19 mouse cellular contexts compared by ENCODE assay signal in genomic region chr9:78013813-78014212, GRCm38 (mm10). TPM values are rescaled to one million over a fixed set of nuclear protein-coding genes. Genes with fewer than 3 reads are reported as not detected.
DNase-seq lines count a peak whose midpoint lies in the region; ATAC-seq and TF ChIP-seq lines count a peak whose summit lies in the region.
"Had no signal": no experiment of that assay in that cellular context is flagged by ENCODE, and none has a peak within 500 bp of the region (broad histone marks: within the 10 kb centered on the region; RNA-seq: fewer than 3 reads in every experiment).

No protein-coding gene starts in this region.

- no peak for ATAC-seq in forebrain, postnatal 0 days
- no peak for ATAC-seq in forebrain, embryonic 15.5 days (replicated peaks)

- no peak for DNase-seq in forebrain, postnatal 0 days
- DNase-seq in liver, adult 2 months (ENCODE audit: extremely low read depth, low read depth, low spot score): peak; percentile 87
- DNase-seq in liver (no peak), CH12.LX (ENCODE audit: extremely low read depth) (no peak)
- no peak for DNase-seq in retina, postnatal 1 day
- no peak for DNase-seq in thymus, adult 2 months
- DNase-seq: cerebellum, adult 9-10 months; kidney, postnatal 10 days; layer of hippocampus, adult 9-11 months; left cerebral cortex, postnatal 4 days; lung, adult 18-20 months; thymus, postnatal 36 days had no signal

- H3K9ac ChIP-seq in forebrain, postnatal 0 days: no peak overlapping the region
- H3K9ac ChIP-seq in forebrain, embryonic 15.5 days (replicated peaks): no peak overlapping the region
- no peak overlapping the region for H3K9ac ChIP-seq in liver, adult 2 months (ENCODE audit: low read depth, low read length)
- no peak overlapping the region for H3K9ac ChIP-seq in CH12.LX (ENCODE audit: insufficient read depth, low read depth)
- H3K9ac ChIP-seq: hindbrain, embryonic 15.5 days had no signal

- TF ChIP-seq CTCF in forebrain, postnatal 0 days (IDR thresholded peaks at IDR 0.05; ENCODE audit: low read depth): peak; percentile 25; the same call in 1 of the 2 replicates
- TF ChIP-seq CTCF in liver, adult 2 months (IDR thresholded peaks at IDR 0.05; ENCODE audit: low read depth, low read length): peak; percentile 35
- peak; percentile 54 to 71 for TF ChIP-seq CTCF in CH12.LX (conservative IDR thresholded peaks at IDR 0.05 in 1 of 2, IDR thresholded peaks at IDR 0.05 in 1 of 2; ENCODE audit: low read depth in 2 of 2, low read length in 2 of 2)
- 0 out of 2 replicates have a peak, but pooled peaks have one; percentile 20 for TF ChIP-seq CTCF in cortical plate, adult 2 months (IDR thresholded peaks at IDR 0.05; ENCODE audit: extremely low read depth, insufficient read depth, low read length)
- TF ChIP-seq CTCF in thymus, adult 2 months (IDR thresholded peaks at IDR 0.05; ENCODE audit: borderline replicate concordance, control insufficient read depth, extremely low read depth, insufficient read depth, low read length, poor library complexity): no peak

- H3K27ac ChIP-seq in forebrain, postnatal 0 days (ENCODE audit: low read depth, low read length): no peak overlapping the region
- no peak overlapping the region for H3K27ac ChIP-seq in forebrain, embryonic 15.5 days (replicated peaks)
- no peak overlapping the region for H3K27ac ChIP-seq in liver, adult 2 months (replicated peaks; ENCODE audit: insufficient read depth, low read depth, low read length)
- no peak overlapping the region for H3K27ac ChIP-seq in CH12.LX (ENCODE audit: insufficient read depth, low read depth)
- no peak overlapping the region for H3K27ac ChIP-seq in cortical plate, adult 2 months (ENCODE audit: insufficient read depth, low read length)
- no peak overlapping the region for H3K27ac ChIP-seq in thymus, adult 2 months (ENCODE audit: control insufficient read depth, insufficient read depth, low read length)
- H3K27ac ChIP-seq: hindbrain, embryonic 15.5 days had no signal

- H3K4me1 ChIP-seq in forebrain, postnatal 0 days (ENCODE audit: insufficient read depth): no peaks in the 10 kb centered on the region
- no peaks in the 10 kb centered on the region for H3K4me1 ChIP-seq in forebrain, embryonic 15.5 days
- no peaks in the 10 kb centered on the region; the same call in 1 of the 2 replicates for H3K4me1 ChIP-seq in liver, adult 2 months (ENCODE audit: control insufficient read depth, insufficient read depth, low read length)
- peaks cover 5 to 8% of the 10 kb centered on the region in 2 experiments for H3K4me1 ChIP-seq in CH12.LX (ENCODE audit: control insufficient read depth in 1 of 2, insufficient read depth in 2 of 2)
- no peaks in the 10 kb centered on the region for H3K4me1 ChIP-seq in cortical plate, adult 2 months (ENCODE audit: control insufficient read depth, insufficient read depth, low read length)
- no peaks in the 10 kb centered on the region; the same call in 1 of the 2 replicates for H3K4me1 ChIP-seq in thymus, adult 2 months (replicated peaks; ENCODE audit: control insufficient read depth, insufficient read depth, low read length)
- H3K4me1 ChIP-seq: hindbrain, embryonic 15.5 days had no signal

- no peaks in the 10 kb centered on the region for H3K9me3 ChIP-seq in forebrain, postnatal 0 days (ENCODE audit: low read length)
- no peaks in the 10 kb centered on the region for H3K9me3 ChIP-seq in forebrain, embryonic 15.5 days
- no peaks in the 10 kb centered on the region for H3K9me3 ChIP-seq in CH12.LX (replicated peaks; ENCODE audit: low read length)
- H3K9me3 ChIP-seq: hindbrain, embryonic 15.5 days had no signal

- H3K79me2 ChIP-seq in liver, adult 2 months (ENCODE audit: control insufficient read depth, insufficient read depth, low read length): no peaks in the 10 kb centered on the region
- H3K79me2 ChIP-seq in CH12.LX (replicated peaks; ENCODE audit: control insufficient read depth, extremely low read depth, insufficient read depth, poor library complexity, severe bottlenecking): no peaks in the 10 kb centered on the region

- H3K4me3 ChIP-seq in forebrain, postnatal 0 days (ENCODE audit: low read depth, low read length): no peak overlapping the region
- no peak overlapping the region for H3K4me3 ChIP-seq in forebrain, embryonic 15.5 days
- H3K4me3 ChIP-seq in liver, adult 2 months (ENCODE audit: insufficient read depth, low read depth, low read length): no peak overlapping the region
- no peak overlapping the region for H3K4me3 ChIP-seq in CH12.LX (replicated peaks in 1 of 3; ENCODE audit: low read depth in 2 of 3, low read length in 2 of 3, poor library complexity in 1 of 3)
- no peak overlapping the region for H3K4me3 ChIP-seq in cortical plate, adult 2 months (ENCODE audit: insufficient read depth, low read length)
- no peak overlapping the region for H3K4me3 ChIP-seq in thymus, adult 2 months (ENCODE audit: control insufficient read depth, insufficient read depth, low read length)
- H3K4me3 ChIP-seq: hindbrain, embryonic 15.5 days had no signal

- no peaks in the 10 kb centered on the region for H3K36me3 ChIP-seq in forebrain, postnatal 0 days (ENCODE audit: insufficient read depth)
- no peaks in the 10 kb centered on the region for H3K36me3 ChIP-seq in forebrain, embryonic 15.5 days
- H3K36me3 ChIP-seq in liver, adult 2 months (ENCODE audit: control insufficient read depth, insufficient read depth, low read length): no peaks in the 10 kb centered on the region
- H3K36me3 ChIP-seq in CH12.LX (replicated peaks in 1 of 2; ENCODE audit: control insufficient read depth in 1 of 2, insufficient read depth in 1 of 2, low read length in 1 of 2): no peaks in the 10 kb centered on the region
- no peaks in the 10 kb centered on the region for H3K36me3 ChIP-seq in thymus, adult 2 months (ENCODE audit: control insufficient read depth, insufficient read depth, low read length)
- H3K36me3 ChIP-seq: hindbrain, embryonic 15.5 days had no signal

- no peak overlapping the region for H3K4me2 ChIP-seq in forebrain, postnatal 0 days (ENCODE audit: low read depth)
- no peak overlapping the region for H3K4me2 ChIP-seq in forebrain, embryonic 15.5 days (replicated peaks)
- H3K4me2 ChIP-seq in CH12.LX (ENCODE audit: insufficient read depth, low read depth, poor library complexity, severe bottlenecking): no peak overlapping the region
- H3K4me2 ChIP-seq: hindbrain, embryonic 15.5 days had no signal

- no peak for TF ChIP-seq POLR2A in liver, adult 2 months (IDR thresholded peaks at IDR 0.05; ENCODE audit: extremely low read depth, insufficient read depth, low read length)
- no peak for TF ChIP-seq POLR2A in CH12.LX (IDR thresholded peaks at IDR 0.05; ENCODE audit: low read depth, low read length)
- TF ChIP-seq POLR2A in cortical plate, adult 2 months (IDR thresholded peaks at IDR 0.05; ENCODE audit: extremely low read depth, insufficient read depth, low read length): no peak
- TF ChIP-seq POLR2A in thymus, adult 2 months (IDR thresholded peaks at IDR 0.05; ENCODE audit: control insufficient read depth, extremely low read depth, insufficient read depth, low read length, poor library complexity): no peak

- H3K27me3 ChIP-seq in forebrain, postnatal 0 days (ENCODE audit: insufficient read depth, low read length): no peaks in the 10 kb centered on the region
- no peaks in the 10 kb centered on the region for H3K27me3 ChIP-seq in forebrain, embryonic 15.5 days
- no peaks in the 10 kb centered on the region for H3K27me3 ChIP-seq in liver, adult 2 months (ENCODE audit: control insufficient read depth, insufficient read depth, low read length)
- H3K27me3 ChIP-seq in CH12.LX (replicated peaks): no peaks in the 10 kb centered on the region
- no peaks in the 10 kb centered on the region for H3K27me3 ChIP-seq in thymus, adult 2 months (ENCODE audit: control insufficient read depth, insufficient read depth, low read length)
- H3K27me3 ChIP-seq: hindbrain, embryonic 15.5 days had no signal

- TF ChIP-seq RAD21 in CH12.LX (IDR thresholded peaks at IDR 0.05; ENCODE audit: low read depth, low read length): peak; percentile 48

- in situ Hi-C loops in CH12.LX (cut with MboI; ENCODE audit: low pct_ligation_motif_present, low pct_unique_long_range_greater_than_20kb, low sequenced_read_pairs): loop anchor here (5.0 kb wide), 2 partner anchors 87 to 207 kb away; no protein-coding TSS in a partner anchor

- WGBS in forebrain, postnatal 0 days: 41% methylated on average over 1 of the region's 1 CpGs
- WGBS in forebrain, embryonic 15.5 days: 49% methylated on average over 1 of the region's 1 CpGs
- 8% methylated on average over 1 of the region's 1 CpGs for whole genome bisulfite sequencing in liver, adult 2 months
- WGBS in thymus, adult 2 months: 36% methylated on average over 1 of the region's 1 CpGs

- dilution Hi-C loops in CH12.LX (cut with MboI; ENCODE audit: extremely low pct_ligation_motif_present, extremely low pct_unique_long_range_greater_than_20kb, low sequenced_read_pairs): no loop called here

- no peak for TF ChIP-seq EP300 in CH12.LX (IDR thresholded peaks at IDR 0.05; ENCODE audit: low read length)

TF ChIP-seq in CH12.LX, 34 proteins besides CTCF, POLR2A, EP300 and RAD21:
- 0 out of 2 replicates have a peak, but pooled peaks have one; percentile 24 for TF ChIP-seq NELFE (IDR thresholded peaks at IDR 0.05; ENCODE audit: low read depth, low read length)
- peak; percentile 57; the same call in 1 of the 2 replicates for TF ChIP-seq MAX (IDR thresholded peaks at IDR 0.05; ENCODE audit: low read length)
- TF ChIP-seq CHD1 (IDR thresholded peaks at IDR 0.05; ENCODE audit: low read depth, low read length): no peak
- TF ChIP-seq SMC3 (IDR thresholded peaks at IDR 0.05; ENCODE audit: low read depth, low read length): peak; percentile 77

RNA-seq across cellular contexts. Expression of gene Gcm1, which starts 37.9 kb away (rescaled TPM):
- not detected in 2 replicates for total RNA-seq in forebrain, postnatal 0 days (2014; rRNA removed)
- polyA plus RNA-seq in forebrain, postnatal 0 days (2015; fragmentation: Nextera tagmentation; extraction: Ambion mirVana): not detected in 2 replicates
- not detected in 2 replicates for polyA plus RNA-seq in forebrain, embryonic 15.5 days (2015; fragmentation: Nextera tagmentation; extraction: Ambion mirVana)
- total RNA-seq in liver, adult 2 months (2014; rRNA removed): not detected in 2 replicates
- not detected in 2 replicates for polyA plus RNA-seq in liver, adult 2 months (2012; rRNA removed)
- total RNA-seq in CH12.LX (2012; rRNA removed) (not detected in 2 replicates), CH12.LX (2014; rRNA removed) (not detected in 2 replicates)
- not detected in 2 replicates for polyA plus RNA-seq in CH12.LX (2012; ENCODE audit: insufficient read length, low read depth)
- not detected in 2 replicates for polyA plus RNA-seq in cortical plate, adult 2 months (2012; rRNA removed)
- 0.20 TPM in 1 of 2 replicates, not detected in the other for polyA plus RNA-seq in thymus, adult 2 months (2012; rRNA removed)
- total RNA-seq: adrenal gland, adult 18-20 months; gastrocnemius, postnatal 4 days; left cerebral cortex, postnatal 4 days had no signal
- polyA plus RNA-seq: hindbrain, embryonic 15.5 days; neural tube, embryonic 11.5 days; stomach, embryonic 14.5 days had no signal
